Mouse (Mus musculus) adrenal gland, postnatal 25 days (tissue): ENCODE results near the gene Flii. TPM values are rescaled to one million over a fixed set of nuclear protein-coding genes. Genes with fewer than 3 reads are reported as not detected.

Source experiments
- microRNA-seq, 2 experiments: library from miRNA; unstranded; fragments of <30 nt; microRNA quantifications; one replicate each; pipeline ENCODE4 v1.2.0; 2021
- total RNA-seq: library from RNA; stranded (reverse); gene quantifications from 2 replicates; pipeline ENCODE4 v1.2.3, GENCODE M21; 2021

Flii gene
- total RNA-seq, 1 experiment from 2014 or later, result 175 TPM

Small RNA genes lying within 50 kb of the gene (microRNA-seq; reads per million reads assigned to microRNA genes)
- 2.5 to 4.1 reads per million in 2 experiments for gene Mir5100

Other genes starting within 250 kb of the Flii start
- 114 and 126 TPM in 2 replicates for gene Alkbh5, start 190.9 kb downstream of the Flii start, total RNA-seq
- gene Llgl1, start 27.5 kb downstream of the Flii start, total RNA-seq, result 25.6 and 28.6 TPM in 2 replicates
- gene Mief2, start 1.1 kb upstream of the Flii start, total RNA-seq, result 39.8 and 45.0 TPM in 2 replicates
- 13.2 and 13.7 TPM in 2 replicates for gene Top3a, start 50.1 kb upstream of the Flii start, total RNA-seq
- gene Smcr8, start 50.3 kb upstream of the Flii start, total RNA-seq, result 27.0 and 27.5 TPM in 2 replicates
- gene Shmt1, start 84.5 kb upstream of the Flii start, total RNA-seq, result 82.3 and 91.4 TPM in 2 replicates
- gene Dhrs7b, start 103.4 kb upstream of the Flii start, total RNA-seq, result 38.7 and 49.5 TPM in 2 replicates
- gene Tmem11, start 152.0 kb upstream of the Flii start, total RNA-seq, result 40.4 and 41.5 TPM in 2 replicates
- gene Natd1, start 187.5 kb upstream of the Flii start, total RNA-seq, result 21.5 and 27.5 TPM in 2 replicates
- 128 and 161 TPM in 2 replicates for gene Map2k3, start 204.8 kb upstream of the Flii start, total RNA-seq